Mouse (Mus musculus) midbrain, embryonic 10.5 days (tissue): Measurements from ENCODE around the gene Ostn. TPM values are rescaled to one million over a fixed set of nuclear protein-coding genes. Genes with fewer than 3 reads are reported as not detected.

Experiments used
- DNase-seq: peaks from one replicate; pipeline ENCODE4 v3.0.0-alpha.2; 2017; ENCODE audit warnings: low spot score
- H3K27ac ChIP-seq: fragments of 300-500 bp; sonication (generic); replicated peaks from 2 replicates; pipeline ENCODE4 v1.5.1; 2016; ENCODE audit warnings: mild to moderate bottlenecking
- H3K27me3 ChIP-seq: fragments of 300-500 bp; sonication (generic); 2 replicates; pipeline ENCODE4 v1.6.1; 2016; ENCODE audit warnings: low read depth, mild to moderate bottlenecking; ENCODE audit not compliant: poor library complexity, severe bottlenecking
- H3K36me3 ChIP-seq: fragments of 300-500 bp; sonication (generic); 2 replicates; pipeline ENCODE4 v1.6.1; 2016; ENCODE audit warnings: mild to moderate bottlenecking, moderate library complexity
- H3K4me1 ChIP-seq: fragments of 300-500 bp; sonication (generic); 2 replicates; pipeline ENCODE4 v1.6.1; 2016
- H3K4me3 ChIP-seq: fragments of 300-500 bp; sonication (generic); 2 replicates; pipeline ENCODE4 v1.5.1; 2016; ENCODE audit warnings: mild to moderate bottlenecking, moderate library complexity
- H3K9me3 ChIP-seq: fragments of 300-500 bp; sonication (generic); replicated peaks from 2 replicates; pipeline ENCODE4 v1.6.1; 2016; ENCODE audit warnings: mild to moderate bottlenecking
- WGBS: fragments of 180-500 bp; shearing (Covaris S2); methylation state at CpG from one replicate; pipeline ENCODE4 v1.1.7; 2016; 5-methylcytosine and 5-hydroxymethylcytosine counted together
- polyA plus RNA-seq: library from polyadenylated mRNA; unstranded; fragments of >200 nt; fragmentation: Nextera tagmentation; extraction: Ambion mirVana; gene quantifications from 2 replicates; pipeline ENCODE4 v1.2.1, GENCODE M21; 2016

Ostn gene
- polyA plus RNA-seq, 1 experiment from 2014 or later = not detected

- peak overlapping the region; percentile 98; the same call in 1 of the 2 replicates for H3K27ac ChIP-seq
- 90% methylated on average over 4 of the region's 4 CpGs for WGBS
Measured at GRCm38 (mm10) chr16:27390306-27390705, 83.0 kb downstream of the Ostn start.

GRCm38 (mm10) chr16:27391845-27392244 is 84.6 kb downstream of the Ostn start:
- Histone ChIP-seq H3K9me3 (0 out of 2 replicates have a peak, but pooled peaks cover 2% of the 10 kb centered on the region), H3K4me1 (peaks cover 28% of the 10 kb centered on the region), H3K27ac (no peak overlapping the region), H3K36me3 (peaks cover 12% of the 10 kb centered on the region), H3K4me3 (no peak overlapping the region), H3K27me3 (no peaks in the 10 kb centered on the region)
- no peak for DNase-seq
- WGBS = 84% methylated on average over 2 of the region's 2 CpGs

More at GRCm38 (mm10) chr16:27390306-27390705, 83.0 kb downstream of the Ostn start:
- Histone ChIP-seq H3K27me3 (no peaks in the 10 kb centered on the region), H3K4me1 (peaks cover 28% of the 10 kb centered on the region), H3K4me3 (peak overlapping the region; percentile 89), H3K36me3 (peaks cover 1% of the 10 kb centered on the region; the same call in 1 of the 2 replicates), H3K9me3 (no peaks in the 10 kb centered on the region)
- DNase-seq = no peak

- peaks cover 2% of the 10 kb centered on the region; the same call in 1 of the 2 replicates for H3K9me3 ChIP-seq
Measured at GRCm38 (mm10) chr16:27395251-27396037, 88.2 kb downstream of the Ostn start.

GRCm38 (mm10) chr16:27396951-27397350 is 89.7 kb downstream of the Ostn start:
- 0 out of 2 replicates have a peak, but pooled peaks cover under 1% of the 10 kb centered on the region for H3K4me1 ChIP-seq
- DNase-seq = no peak
- no peak overlapping the region for H3K4me3 ChIP-seq
- peaks cover 2% of the 10 kb centered on the region; the same call in 1 of the 2 replicates for H3K9me3 ChIP-seq
- peaks cover 16% of the 10 kb centered on the region for H3K36me3 ChIP-seq
- WGBS = 92% methylated on average over 1 of the region's 1 CpGs
- no peaks in the 10 kb centered on the region for H3K27me3 ChIP-seq
- no peak overlapping the region for H3K27ac ChIP-seq

More at GRCm38 (mm10) chr16:27395251-27396037, 88.2 kb downstream of the Ostn start:
- Histone ChIP-seq H3K27ac (no peak overlapping the region), H3K4me3 (no peak overlapping the region), H3K4me1 (peaks cover 11% of the 10 kb centered on the region), H3K27me3 (no peaks in the 10 kb centered on the region), H3K36me3 (peaks cover 16% of the 10 kb centered on the region)
- no peak for DNase-seq
- 96% methylated on average over 4 of the region's 4 CpGs for WGBS

GRCm38 (mm10) chr16:27399026-27399718 is 91.9 kb downstream of the Ostn start:
- Histone ChIP-seq H3K36me3 (peaks cover 16% of the 10 kb centered on the region), H3K27me3 (no peaks in the 10 kb centered on the region), H3K4me3 (no peak overlapping the region), H3K4me1 (no peaks in the 10 kb centered on the region), H3K9me3 (peaks cover 2% of the 10 kb centered on the region; the same call in 1 of the 2 replicates), H3K27ac (no peak overlapping the region)
- no peak for DNase-seq
- 93% methylated on average over 3 of the region's 3 CpGs for WGBS

- H3K36me3 ChIP-seq = peaks cover 16% of the 10 kb centered on the region
- no peak overlapping the region for H3K27ac ChIP-seq
- peaks cover 2% of the 10 kb centered on the region; the same call in 1 of the 2 replicates for H3K9me3 ChIP-seq
- no peak for DNase-seq
- H3K4me3 ChIP-seq = no peak overlapping the region
- no peaks in the 10 kb centered on the region for H3K27me3 ChIP-seq
- no peaks in the 10 kb centered on the region for H3K4me1 ChIP-seq
- 92% methylated on average over 6 of the region's 6 CpGs for WGBS
Measured at GRCm38 (mm10) chr16:27399719-27400253, 92.5 kb downstream of the Ostn start.

Other genes with a start within 250 kb of the Ostn start
- gene Uts2b, start 62.8 kb downstream of the Ostn start, polyA plus RNA-seq = not detected in 2 replicates
- 53.2 and 57.8 TPM in 2 replicates for gene Ccdc50, start 81.4 kb downstream of the Ostn start, polyA plus RNA-seq